Mouse (Mus musculus) E14TG2a.4 (cell line): ENCODE measurements around the gene Klhl11.

Experiments
- CTCF ChIP-seq: conservative IDR thresholded peaks from 2 replicates; pipeline ENCODE4 v1.5.1; 2014; ENCODE audit warnings: low read length
- POU5F1 ChIP-seq: IDR thresholded peaks from 2 replicates; pipeline ENCODE4 v1.6.1; 2014; ENCODE audit warnings: low read length, borderline replicate concordance

DNA sequence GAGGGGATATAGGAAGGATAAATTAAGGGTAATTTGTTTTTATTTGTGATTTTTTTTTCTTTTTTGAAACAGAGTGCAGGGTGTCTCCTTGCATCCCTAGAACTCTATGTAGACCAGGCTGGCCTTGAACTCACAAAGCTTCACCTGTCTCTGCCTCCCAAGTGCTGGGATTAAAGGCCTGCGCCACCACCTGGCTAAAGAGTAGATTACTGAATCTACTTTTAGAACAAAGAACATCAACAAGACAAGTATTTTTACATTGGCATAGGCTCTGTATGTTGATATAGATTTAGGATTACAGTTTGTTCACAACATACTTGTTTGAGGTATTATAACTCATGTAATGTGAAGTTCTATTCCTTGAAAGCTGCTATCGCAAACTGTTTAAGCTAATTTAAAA is 38.0 kb upstream of the Klhl11 start:
- peak; percentile 21; the same call in 1 of the 2 replicates for TF ChIP-seq CTCF
- TF ChIP-seq POU5F1, result no peak
